In genomic region chr17:69303579-69304274, GRCm38 (mm10) we compare ENCODE assay signal across 11 mouse cellular contexts.
DNase-seq lines count a peak whose midpoint lies in the region; ATAC-seq and TF ChIP-seq lines count a peak whose summit lies in the region.
"Had no signal": no experiment of that assay in that cellular context is flagged by ENCODE, and none has a peak within 500 bp of the region (broad histone marks: within the 10 kb centered on the region; RNA-seq: fewer than 3 reads in every experiment).

No protein-coding gene starts in this region.

- no peaks in the 10 kb centered on the region for H3K4me1 ChIP-seq in limb, embryonic 11.5 days (ENCODE audit: control insufficient read depth, insufficient read depth, low read length)
- 0 out of 2 replicates have a peak, but pooled peaks cover 6% of the 10 kb centered on the region for H3K4me1 ChIP-seq in limb, embryonic 10.5 days
- peaks cover 4% of the 10 kb centered on the region; the same call in 1 of the 2 replicates for H3K4me1 ChIP-seq in embryonic facial prominence, embryonic 10.5 days
- H3K4me1 ChIP-seq in hindbrain, embryonic 11.5 days (replicated peaks; ENCODE audit: control insufficient read depth, insufficient read depth, low read length), result no peaks in the 10 kb centered on the region
- no peaks in the 10 kb centered on the region for H3K4me1 ChIP-seq in midbrain, embryonic 15.5 days
- no peaks in the 10 kb centered on the region for H3K4me1 ChIP-seq in intestine, postnatal 0 days (replicated peaks; ENCODE audit: control insufficient read depth, insufficient read depth, low read length)
- H3K4me1 ChIP-seq: liver, embryonic 12.5 days; neural tube, embryonic 12.5 days had no signal

- no peak overlapping the region for H3K4me3 ChIP-seq in limb, embryonic 11.5 days (ENCODE audit: low read depth, low read length)
- H3K4me3 ChIP-seq in limb, embryonic 10.5 days, result no peak overlapping the region
- H3K4me3 ChIP-seq in embryonic facial prominence, embryonic 10.5 days, result no peak overlapping the region
- no peak overlapping the region for H3K4me3 ChIP-seq in hindbrain, embryonic 11.5 days (ENCODE audit: low read depth, low read length)
- no peak overlapping the region for H3K4me3 ChIP-seq in midbrain, embryonic 15.5 days
- H3K4me3 ChIP-seq in intestine, postnatal 0 days (ENCODE audit: low read depth, low read length), result no peak overlapping the region
- H3K4me3 ChIP-seq: liver, embryonic 12.5 days; neural tube, embryonic 12.5 days had no signal

- no peak for ATAC-seq in limb, embryonic 11.5 days (ENCODE audit: insufficient number of reproducible peaks, low FRiP score, low TSS enrichment, low read depth)
- peak; percentile 51; the same call in 1 of the 2 replicates for ATAC-seq in hindbrain, embryonic 11.5 days (ENCODE audit: low FRiP score)
- ATAC-seq in midbrain, embryonic 15.5 days (replicated peaks), result peak; percentile 75; the same call in 1 of the 2 replicates
- ATAC-seq in intestine, postnatal 0 days, result no peak
- ATAC-seq: liver, embryonic 12.5 days had no signal

- WGBS in limb, embryonic 11.5 days, result 75% methylated on average over 11 of the region's 11 CpGs
- WGBS in limb, embryonic 10.5 days, result 81% methylated on average over 11 of the region's 11 CpGs
- 75% methylated on average over 11 of the region's 11 CpGs for WGBS in embryonic facial prominence, embryonic 10.5 days
- WGBS in hindbrain, embryonic 11.5 days, result 68% methylated on average over 11 of the region's 11 CpGs
- WGBS in midbrain, embryonic 15.5 days, result 66% methylated on average over 11 of the region's 11 CpGs
- WGBS in intestine, postnatal 0 days, result 80% methylated on average over 11 of the region's 11 CpGs

- H3K27ac ChIP-seq in limb, embryonic 11.5 days (replicated peaks; ENCODE audit: low read depth, low read length), result no peak overlapping the region
- no peak overlapping the region for H3K27ac ChIP-seq in limb, embryonic 10.5 days
- no peak overlapping the region for H3K27ac ChIP-seq in embryonic facial prominence, embryonic 10.5 days (replicated peaks)
- no peak overlapping the region for H3K27ac ChIP-seq in hindbrain, embryonic 11.5 days (ENCODE audit: low read depth, low read length)
- no peak overlapping the region for H3K27ac ChIP-seq in midbrain, embryonic 15.5 days
- H3K27ac ChIP-seq in intestine, postnatal 0 days (ENCODE audit: low read depth, low read length), result no peak overlapping the region
- H3K27ac ChIP-seq: liver, embryonic 12.5 days; neural tube, embryonic 12.5 days had no signal

- no peak overlapping the region for H3K9ac ChIP-seq in limb, embryonic 11.5 days (ENCODE audit: low read length)
- no peak overlapping the region for H3K9ac ChIP-seq in hindbrain, embryonic 11.5 days (ENCODE audit: low read depth, low read length)
- no peak overlapping the region for H3K9ac ChIP-seq in midbrain, embryonic 15.5 days
- H3K9ac ChIP-seq in intestine, postnatal 0 days (ENCODE audit: low read depth, low read length), result no peak overlapping the region
- H3K9ac ChIP-seq: liver, embryonic 12.5 days; neural tube, embryonic 12.5 days had no signal

- peak; percentile 23 for DNase-seq in limb, embryonic 11.5 days (ENCODE audit: low spot score)
- DNase-seq in limb, embryonic 10.5 days (ENCODE audit: low spot score), result no peak
- DNase-seq in embryonic facial prominence, embryonic 10.5 days (ENCODE audit: low spot score), result peak; percentile 55
- peak; percentile 19 for DNase-seq in hindbrain, embryonic 11.5 days (ENCODE audit: low spot score)
- DNase-seq in thymus, postnatal 14 days, result no peak
- DNase-seq: lung, postnatal 4 days had no signal

- no peak overlapping the region for H3K4me2 ChIP-seq in limb, embryonic 11.5 days (ENCODE audit: low read depth, severe bottlenecking)
- H3K4me2 ChIP-seq in hindbrain, embryonic 11.5 days (replicated peaks; ENCODE audit: low read depth, low read length), result no peak overlapping the region
- H3K4me2 ChIP-seq in midbrain, embryonic 15.5 days, result no peak overlapping the region
- H3K4me2 ChIP-seq in intestine, postnatal 0 days (replicated peaks; ENCODE audit: low read depth), result no peak overlapping the region
- H3K4me2 ChIP-seq: heart, embryonic 11.5 days; liver, embryonic 12.5 days; neural tube, embryonic 12.5 days had no signal

- TF ChIP-seq CTCF in intestine, postnatal 0 days (IDR thresholded peaks at IDR 0.05; ENCODE audit: low read depth), result no peak

- no peaks in the 10 kb centered on the region for H3K36me3 ChIP-seq in limb, embryonic 11.5 days (ENCODE audit: control insufficient read depth, insufficient read depth, low read length)
- H3K36me3 ChIP-seq in limb, embryonic 10.5 days, result no peaks in the 10 kb centered on the region
- H3K36me3 ChIP-seq in embryonic facial prominence, embryonic 10.5 days (replicated peaks), result no peaks in the 10 kb centered on the region
- H3K36me3 ChIP-seq in hindbrain, embryonic 11.5 days (ENCODE audit: control insufficient read depth, insufficient read depth, low read length), result no peaks in the 10 kb centered on the region
- no peaks in the 10 kb centered on the region for H3K36me3 ChIP-seq in midbrain, embryonic 15.5 days (replicated peaks)
- H3K36me3 ChIP-seq in intestine, postnatal 0 days (ENCODE audit: control insufficient read depth, insufficient read depth), result no peaks in the 10 kb centered on the region
- H3K36me3 ChIP-seq: liver, embryonic 12.5 days; neural tube, embryonic 12.5 days had no signal

- H3K27me3 ChIP-seq in limb, embryonic 11.5 days (ENCODE audit: control insufficient read depth, insufficient read depth, low read length), result no peaks in the 10 kb centered on the region
- no peaks in the 10 kb centered on the region for H3K27me3 ChIP-seq in limb, embryonic 10.5 days (ENCODE audit: low read depth, poor library complexity, severe bottlenecking)
- no peaks in the 10 kb centered on the region for H3K27me3 ChIP-seq in embryonic facial prominence, embryonic 10.5 days (replicated peaks; ENCODE audit: low read depth, poor library complexity, severe bottlenecking)
- H3K27me3 ChIP-seq in hindbrain, embryonic 11.5 days (ENCODE audit: control insufficient read depth, insufficient read depth, low read length), result no peaks in the 10 kb centered on the region
- H3K27me3 ChIP-seq in midbrain, embryonic 15.5 days (replicated peaks), result no peaks in the 10 kb centered on the region
- no peaks in the 10 kb centered on the region for H3K27me3 ChIP-seq in intestine, postnatal 0 days (replicated peaks; ENCODE audit: control insufficient read depth, insufficient read depth, low read length)
- H3K27me3 ChIP-seq: liver, embryonic 12.5 days; neural tube, embryonic 12.5 days had no signal

- no peaks in the 10 kb centered on the region for H3K9me3 ChIP-seq in limb, embryonic 11.5 days (ENCODE audit: control insufficient read depth, low read length)
- H3K9me3 ChIP-seq in limb, embryonic 10.5 days (replicated peaks), result no peaks in the 10 kb centered on the region
- no peaks in the 10 kb centered on the region for H3K9me3 ChIP-seq in embryonic facial prominence, embryonic 10.5 days
- no peaks in the 10 kb centered on the region for H3K9me3 ChIP-seq in hindbrain, embryonic 11.5 days (ENCODE audit: control insufficient read depth, low read length)
- H3K9me3 ChIP-seq in midbrain, embryonic 15.5 days, result no peaks in the 10 kb centered on the region
- H3K9me3 ChIP-seq in intestine, postnatal 0 days (ENCODE audit: control insufficient read depth), result no peaks in the 10 kb centered on the region
- H3K9me3 ChIP-seq: liver, embryonic 12.5 days; neural tube, embryonic 12.5 days had no signal

Comparison
In these comparisons a context has a peak if more than half of its experiments do, and no peak if none do; other contexts are left out.
1. DNase-seq: peak in limb, embryonic 11.5 days (single experiment), embryonic facial prominence, embryonic 10.5 days (single experiment) and hindbrain, embryonic 11.5 days (single experiment); none in limb, embryonic 10.5 days (single experiment) and thymus, postnatal 14 days (single experiment).
2. ATAC-seq: peak in hindbrain, embryonic 11.5 days (single experiment) and midbrain, embryonic 15.5 days (single experiment); none in limb, embryonic 11.5 days (single experiment) and intestine, postnatal 0 days (single experiment).